Mouse (Mus musculus): Measurements from ENCODE around the gene Adgrg5. TPM values are rescaled to one million over a fixed set of nuclear protein-coding genes. Genes with fewer than 3 reads are reported as not detected.

Adgrg5 gene
- polyA plus RNA-seq, 1 experiment from 2014 or later: 0.05 TPM

GRCm38 (mm10) chr8:94985023-94985422 is 61.5 kb downstream of the Adgrg5 start:
- Histone ChIP-seq H3K36me3 (no peaks in the 10 kb centered on the region), H3K9me3 (no peaks in the 10 kb centered on the region), H3K27me3 (no peaks in the 10 kb centered on the region), H3K4me3 (peak overlapping the region; percentile 5; the same call in 1 of the 2 replicates), H3K9ac (no peak overlapping the region), H3K4me1 (peaks cover 17% of the 10 kb centered on the region), H3K4me2 (replicated peaks) (no peak overlapping the region), H3K27ac (no peak overlapping the region)
- no peak for ATAC-seq (ENCODE audit: insufficient number of reproducible peaks, insufficient read depth, low FRiP score, low TSS enrichment)
- 89% methylated on average over 6 of the region's 6 CpGs for WGBS

GRCm38 (mm10) chr8:94986676-94987075 is 63.2 kb downstream of the Adgrg5 start:
- no peak overlapping the region for H3K9ac ChIP-seq
- H3K4me1 ChIP-seq: peaks cover 25% of the 10 kb centered on the region
- no peak overlapping the region for H3K4me3 ChIP-seq
- no peaks in the 10 kb centered on the region for H3K36me3 ChIP-seq
- no peaks in the 10 kb centered on the region for H3K9me3 ChIP-seq
- no peak for ATAC-seq (ENCODE audit: insufficient number of reproducible peaks, insufficient read depth, low FRiP score, low TSS enrichment)
- no peak overlapping the region for H3K27ac ChIP-seq
- H3K4me2 ChIP-seq (replicated peaks): no peak overlapping the region
- WGBS: 40% methylated on average over 5 of the region's 5 CpGs
- H3K27me3 ChIP-seq: no peaks in the 10 kb centered on the region

GRCm38 (mm10) chr8:94987553-94987952 is 64.1 kb downstream of the Adgrg5 start:
- Histone ChIP-seq H3K27ac (no peak overlapping the region), H3K27me3 (0 out of 2 replicates have a peak, but pooled peaks cover 1% of the 10 kb centered on the region), H3K4me3 (no peak overlapping the region), H3K36me3 (no peaks in the 10 kb centered on the region), H3K9ac (no peak overlapping the region; the same call in 1 of the 2 replicates), H3K4me1 (peaks cover 31% of the 10 kb centered on the region), H3K4me2 (replicated peaks) (no peak overlapping the region), H3K9me3 (no peaks in the 10 kb centered on the region)
- ATAC-seq (ENCODE audit: insufficient number of reproducible peaks, insufficient read depth, low FRiP score, low TSS enrichment): no peak
- 88% methylated on average over 7 of the region's 7 CpGs for WGBS

DNA sequence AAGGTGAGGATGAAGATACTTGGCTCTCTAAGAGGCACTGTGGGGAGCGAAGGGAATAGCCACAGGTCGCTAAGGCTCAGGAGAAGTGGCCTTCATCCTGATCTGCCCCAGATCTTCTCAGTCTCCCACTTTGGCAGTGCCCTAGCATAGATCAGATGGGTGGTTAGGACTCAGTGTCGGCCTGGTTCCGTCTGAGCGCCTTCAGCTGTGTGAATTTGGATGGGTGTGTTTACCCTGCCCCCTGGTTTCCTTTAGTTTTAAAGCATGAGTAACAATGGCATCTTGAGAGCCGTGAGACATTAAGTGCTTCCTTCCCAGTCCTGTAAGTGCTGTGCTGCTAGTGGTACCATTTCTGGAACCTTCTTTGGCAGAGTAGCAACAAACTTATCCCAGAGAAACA is 65.1 kb downstream of the Adgrg5 start:
- WGBS: 80% methylated on average over 6 of the region's 6 CpGs
- ATAC-seq (ENCODE audit: insufficient number of reproducible peaks, insufficient read depth, low FRiP score, low TSS enrichment): no peak
- Histone ChIP-seq H3K4me2 (replicated peaks) (no peak overlapping the region), H3K4me1 (peaks cover 30% of the 10 kb centered on the region), H3K27ac (no peak overlapping the region), H3K9me3 (no peaks in the 10 kb centered on the region), H3K27me3 (0 out of 2 replicates have a peak, but pooled peaks cover 4% of the 10 kb centered on the region), H3K9ac (no peak overlapping the region), H3K4me3 (no peak overlapping the region), H3K36me3 (no peaks in the 10 kb centered on the region)

- Histone ChIP-seq H3K9me3 (no peaks in the 10 kb centered on the region), H3K27ac (no peak overlapping the region), H3K9ac (no peak overlapping the region), H3K36me3 (no peaks in the 10 kb centered on the region), H3K4me2 (replicated peaks) (no peak overlapping the region), H3K4me3 (no peak overlapping the region), H3K4me1 (peaks cover 29% of the 10 kb centered on the region), H3K27me3 (0 out of 2 replicates have a peak, but pooled peaks cover 4% of the 10 kb centered on the region)
- WGBS: 83% methylated on average over 4 of the region's 4 CpGs
- ATAC-seq (ENCODE audit: insufficient number of reproducible peaks, insufficient read depth, low FRiP score, low TSS enrichment): no peak
These were observed 66.2 kb downstream of the Adgrg5 start for GRCm38 (mm10) chr8:94989711-94990110.

DNA sequence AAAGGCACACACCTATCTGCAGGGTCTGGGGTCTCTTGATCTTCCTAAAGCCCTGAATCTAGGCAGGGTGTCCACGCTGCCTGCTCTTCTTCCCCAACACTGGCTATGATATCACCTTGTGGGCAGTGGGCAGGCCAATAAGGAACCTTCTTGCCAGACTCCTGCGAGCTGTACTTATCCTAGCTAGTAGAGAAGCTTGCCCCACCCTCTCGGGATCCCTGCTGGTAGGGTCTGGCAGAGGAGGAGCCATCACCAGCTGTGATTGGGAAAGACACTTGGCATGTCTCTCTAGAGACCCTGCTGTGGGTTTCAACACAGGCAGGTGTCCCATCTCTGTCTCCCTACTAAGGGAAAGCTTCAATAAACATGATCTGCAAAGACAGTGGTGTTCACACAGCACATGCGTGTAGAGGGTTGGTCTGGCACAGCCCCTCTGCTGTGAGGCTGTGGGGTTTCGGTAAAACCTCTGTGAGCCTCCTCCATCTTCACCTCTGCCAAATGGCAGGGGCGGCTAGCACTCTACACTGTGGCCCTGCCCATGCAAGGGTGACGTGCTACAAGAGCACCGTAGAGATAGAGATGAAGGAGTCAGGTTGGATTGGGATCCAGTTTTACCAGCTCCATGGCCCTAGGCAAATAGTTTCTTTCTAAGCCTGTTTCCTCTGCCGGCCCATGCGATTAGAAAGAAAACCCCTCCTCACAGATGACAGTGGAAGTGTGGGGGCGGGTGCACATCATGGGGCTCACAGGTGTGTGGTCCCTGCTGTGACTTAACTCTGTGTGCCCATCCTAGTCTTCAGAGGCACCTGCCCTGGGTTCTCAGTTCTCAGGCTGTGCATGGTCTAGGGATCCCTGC is 67.3 kb downstream of the Adgrg5 start:
- ATAC-seq (ENCODE audit: insufficient number of reproducible peaks, insufficient read depth, low FRiP score, low TSS enrichment): no peak
- WGBS: 57% methylated on average over 11 of the region's 11 CpGs
- peaks cover 29% of the 10 kb centered on the region for H3K4me1 ChIP-seq
- H3K9me3 ChIP-seq: no peaks in the 10 kb centered on the region
- 0 out of 2 replicates have a peak, but pooled peaks cover 4% of the 10 kb centered on the region for H3K27me3 ChIP-seq
- H3K4me2 ChIP-seq (replicated peaks): no peak overlapping the region
- no peak overlapping the region for H3K27ac ChIP-seq
- H3K4me3 ChIP-seq: no peak overlapping the region
- no peak overlapping the region for H3K9ac ChIP-seq
- no peaks in the 10 kb centered on the region for H3K36me3 ChIP-seq

DNA sequence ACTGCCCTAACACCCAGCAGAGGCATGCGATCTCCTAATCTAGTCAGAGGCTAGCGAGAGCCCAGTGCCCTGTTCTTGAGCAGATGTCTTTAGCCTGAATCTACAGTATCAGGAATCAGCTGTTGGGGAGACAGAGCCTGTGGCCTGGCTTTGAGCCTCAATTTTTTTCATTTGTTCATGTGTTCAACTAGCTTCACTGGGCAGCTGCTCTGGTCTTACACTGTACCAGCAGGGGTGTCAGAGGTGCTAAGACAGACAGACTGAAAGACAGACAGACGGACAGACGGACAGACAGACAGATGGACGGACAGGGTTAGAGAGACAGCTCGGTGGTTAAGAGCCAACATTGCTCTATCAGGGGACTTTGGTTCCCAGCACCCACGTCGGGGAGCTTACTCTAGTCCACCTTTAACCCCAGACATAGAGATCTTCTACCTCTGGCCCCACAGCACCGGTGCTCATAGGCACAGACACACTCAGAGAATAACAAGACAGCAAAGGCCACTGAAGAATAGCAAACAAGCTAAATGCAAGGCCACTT is 68.0 kb downstream of the Adgrg5 start:
- 79% methylated on average over 9 of the region's 9 CpGs for WGBS
- Histone ChIP-seq H3K9me3 (no peaks in the 10 kb centered on the region), H3K4me3 (no peak overlapping the region), H3K36me3 (no peaks in the 10 kb centered on the region), H3K4me1 (peaks cover 29% of the 10 kb centered on the region), H3K27me3 (0 out of 2 replicates have a peak, but pooled peaks cover 4% of the 10 kb centered on the region), H3K27ac (no peak overlapping the region), H3K9ac (no peak overlapping the region), H3K4me2 (replicated peaks) (no peak overlapping the region)
- ATAC-seq (ENCODE audit: insufficient number of reproducible peaks, insufficient read depth, low FRiP score, low TSS enrichment): no peak

DNA sequence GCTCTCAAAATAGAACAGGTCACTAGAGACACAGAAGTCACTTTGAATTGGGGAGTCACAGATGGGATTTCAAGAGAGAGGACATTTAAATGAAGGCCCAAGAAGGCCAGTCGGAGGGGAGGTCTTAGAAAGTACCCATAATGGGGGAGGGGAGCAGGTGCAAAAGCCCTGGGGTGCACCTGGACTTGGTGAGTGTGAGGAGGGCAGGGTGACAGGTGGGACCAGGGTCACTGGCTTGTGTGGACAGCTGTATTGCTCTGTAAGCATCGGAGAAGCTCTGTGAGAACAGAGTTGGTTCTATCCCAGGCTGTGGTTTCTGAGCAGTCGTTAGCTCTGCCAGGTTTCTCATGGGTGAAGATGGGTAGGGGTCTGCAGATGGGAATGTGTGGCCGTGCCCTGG is 68.5 kb downstream of the Adgrg5 start:
- 74% methylated on average over 4 of the region's 4 CpGs for WGBS
- H3K27ac ChIP-seq: no peak overlapping the region
- no peak for ATAC-seq (ENCODE audit: insufficient number of reproducible peaks, insufficient read depth, low FRiP score, low TSS enrichment)
- peaks cover 29% of the 10 kb centered on the region for H3K4me1 ChIP-seq
- H3K4me3 ChIP-seq: no peak overlapping the region
- 0 out of 2 replicates have a peak, but pooled peaks cover 4% of the 10 kb centered on the region for H3K27me3 ChIP-seq
- H3K9ac ChIP-seq: no peak overlapping the region
- no peak overlapping the region for H3K4me2 ChIP-seq (replicated peaks)
- no peaks in the 10 kb centered on the region for H3K9me3 ChIP-seq
- H3K36me3 ChIP-seq: no peaks in the 10 kb centered on the region

- no peaks in the 10 kb centered on the region for H3K36me3 ChIP-seq
- no peak overlapping the region for H3K4me2 ChIP-seq (replicated peaks)
- ATAC-seq (ENCODE audit: insufficient number of reproducible peaks, insufficient read depth, low FRiP score, low TSS enrichment): no peak
- peaks cover 29% of the 10 kb centered on the region for H3K4me1 ChIP-seq
- no peak overlapping the region for H3K4me3 ChIP-seq
- WGBS: 41% methylated on average over 5 of the region's 5 CpGs
- peak overlapping the region; percentile 46; the same call in 1 of the 2 replicates for H3K27ac ChIP-seq
- no peaks in the 10 kb centered on the region for H3K9me3 ChIP-seq
- no peak overlapping the region; the same call in 1 of the 2 replicates for H3K9ac ChIP-seq
- 0 out of 2 replicates have a peak, but pooled peaks cover 4% of the 10 kb centered on the region for H3K27me3 ChIP-seq
These were observed 69.0 kb downstream of the Adgrg5 start for GRCm38 (mm10) chr8:94992534-94992933.

Other genes with a start within 250 kb of the Adgrg5 start
- 2.3 TPM in 2 replicates for gene Pllp, start 227.4 kb upstream of the Adgrg5 start, polyA plus RNA-seq (2016; fragmentation: Nextera tagmentation; extraction: Ambion mirVana)
- not detected in 2 replicates for gene Ccl22, start 178.1 kb upstream of the Adgrg5 start, polyA plus RNA-seq (2016; fragmentation: Nextera tagmentation; extraction: Ambion mirVana)
- gene Cx3cl1, start 151.7 kb upstream of the Adgrg5 start, polyA plus RNA-seq (2016; fragmentation: Nextera tagmentation; extraction: Ambion mirVana): 4.6 and 5.3 TPM in 2 replicates
- not detected in 2 replicates for gene Ccl17, start 113.2 kb upstream of the Adgrg5 start, polyA plus RNA-seq (2016; fragmentation: Nextera tagmentation; extraction: Ambion mirVana)
- gene Coq9, start 85.4 kb upstream of the Adgrg5 start, polyA plus RNA-seq (2016; fragmentation: Nextera tagmentation; extraction: Ambion mirVana): 61.8 and 66.3 TPM in 2 replicates
- 141 and 144 TPM in 2 replicates for gene Ciapin1, start 85.3 kb upstream of the Adgrg5 start, polyA plus RNA-seq (2016; fragmentation: Nextera tagmentation; extraction: Ambion mirVana)
- 145 and 154 TPM in 2 replicates for gene Polr2c, start 66.2 kb upstream of the Adgrg5 start, polyA plus RNA-seq (2016; fragmentation: Nextera tagmentation; extraction: Ambion mirVana)
- 23.0 and 25.1 TPM in 2 replicates for gene Dok4, start 47.4 kb upstream of the Adgrg5 start, polyA plus RNA-seq (2016; fragmentation: Nextera tagmentation; extraction: Ambion mirVana)
- gene Ccdc102a, start 5.6 kb upstream of the Adgrg5 start, polyA plus RNA-seq (2016; fragmentation: Nextera tagmentation; extraction: Ambion mirVana): 51.5 and 51.9 TPM in 2 replicates
- gene Adgrg1, start 51.1 kb downstream of the Adgrg5 start, polyA plus RNA-seq (2016; fragmentation: Nextera tagmentation; extraction: Ambion mirVana): 22.3 and 28.2 TPM in 2 replicates
- 2.9 and 3.9 TPM in 2 replicates for gene Adgrg3, start 94.0 kb downstream of the Adgrg5 start, polyA plus RNA-seq (2016; fragmentation: Nextera tagmentation; extraction: Ambion mirVana)
- 0.17 TPM in 1 of 2 replicates, not detected in the other for gene Drc7, start 131.4 kb downstream of the Adgrg5 start, polyA plus RNA-seq (2016; fragmentation: Nextera tagmentation; extraction: Ambion mirVana)
- gene Katnb1, start 157.5 kb downstream of the Adgrg5 start, polyA plus RNA-seq (2016; fragmentation: Nextera tagmentation; extraction: Ambion mirVana): 28.9 and 30.9 TPM in 2 replicates